ENCODE assay signal across 7 mouse cellular contexts in genomic region chr10:80494732-80495131, GRCm38 (mm10). TPM values are rescaled to one million over a fixed set of nuclear protein-coding genes. Genes with fewer than 3 reads are reported as not detected.
DNase-seq lines count a peak whose midpoint lies in the region; ATAC-seq and TF ChIP-seq lines count a peak whose summit lies in the region.

Onecut3 (plus strand) TSS chr10:80494835.

- peak; percentile 36 for ATAC-seq in kidney, postnatal 0 days (replicated peaks; ENCODE audit: low FRiP score, low read depth)
- peak; percentile 31; the same call in 1 of the 2 replicates for ATAC-seq in stomach, postnatal 0 days (ENCODE audit: low FRiP score, low TSS enrichment)

- WGBS in kidney, postnatal 0 days = 1% methylated on average over 35 of the region's 42 CpGs
- WGBS in stomach, postnatal 0 days = 0% methylated on average over 32 of the region's 42 CpGs

- DNase-seq in CD8-positive naive resting alpha-beta T cell, adult 2 months (ENCODE audit: low read depth in 2 of 2, low spot score in 2 of 2) = peak; percentile 21 to 43
- peak; percentile 61 for DNase-seq in ZHBTc4 (ENCODE audit: low read depth, low spot score)
- DNase-seq in gastrocnemius, postnatal 25 days = peak; percentile 24
- no peak for DNase-seq in kidney, postnatal 0 days (ENCODE audit: low spot score)
- DNase-seq in lung, postnatal 25 days (ENCODE audit: low spot score) = peak; percentile 32
- DNase-seq in stomach, postnatal 0 days (ENCODE audit: low spot score) = peak; percentile 60
- DNase-seq in c-Kit-positive CD71-positive TER-119-positive erythroid progenitor cells, embryonic 14.5 days (ENCODE audit: low spot score) = no peak

- H3K27me3 ChIP-seq in kidney, postnatal 0 days (ENCODE audit: insufficient read depth, low read length) = peaks cover 98% of the 10 kb centered on the region
- H3K27me3 ChIP-seq in stomach, postnatal 0 days (ENCODE audit: control insufficient read depth, insufficient read depth, low read length) = peaks cover 58% of the 10 kb centered on the region

- peak within 1 kb of the TSS; percentile 62 for H3K4me2 ChIP-seq in kidney, postnatal 0 days (ENCODE audit: low read length)
- H3K4me2 ChIP-seq in stomach, postnatal 0 days (replicated peaks; ENCODE audit: low read depth) = peak within 1 kb of the TSS; percentile 64

- TF ChIP-seq EP300 in stomach, postnatal 0 days (optimal IDR thresholded peaks at IDR 0.05) = no peak

- TF ChIP-seq CTCF in kidney, postnatal 0 days (IDR thresholded peaks at IDR 0.05; ENCODE audit: low read depth) = no peak
- TF ChIP-seq CTCF in stomach, postnatal 0 days (IDR thresholded peaks at IDR 0.05; ENCODE audit: low read depth) = 0 out of 2 replicates have a peak, but pooled peaks have one; percentile 15

- H3K9me3 ChIP-seq in kidney, postnatal 0 days (replicated peaks; ENCODE audit: low read length) = no peaks in the 10 kb centered on the region
- no peaks in the 10 kb centered on the region for H3K9me3 ChIP-seq in stomach, postnatal 0 days (ENCODE audit: control insufficient read depth, low read length)

- peaks cover 19% of the 10 kb centered on the region for H3K4me1 ChIP-seq in kidney, postnatal 0 days (replicated peaks; ENCODE audit: insufficient read depth, low read length)
- peaks cover 5% of the 10 kb centered on the region; the same call in 1 of the 2 replicates for H3K4me1 ChIP-seq in stomach, postnatal 0 days (replicated peaks; ENCODE audit: control insufficient read depth, insufficient read depth)

- H3K36me3 ChIP-seq in kidney, postnatal 0 days (ENCODE audit: insufficient read depth, low read length) = no peaks in the 10 kb centered on the region
- no peaks in the 10 kb centered on the region for H3K36me3 ChIP-seq in stomach, postnatal 0 days (ENCODE audit: control insufficient read depth, insufficient read depth, low read length)

- H3K9ac ChIP-seq in kidney, postnatal 0 days (ENCODE audit: low read depth, low read length) = 0 out of 2 replicates have a peak within 1 kb of the TSS, but pooled peaks have one; percentile 35
- peak within 1 kb of the TSS; percentile 31; the same call in 1 of the 2 replicates for H3K9ac ChIP-seq in stomach, postnatal 0 days (ENCODE audit: low read length)

- no peak within 1 kb of the TSS for H3K27ac ChIP-seq in kidney, postnatal 0 days
- no peak within 1 kb of the TSS for H3K27ac ChIP-seq in stomach, postnatal 0 days (replicated peaks)

- H3K4me3 ChIP-seq in kidney, postnatal 0 days (replicated peaks; ENCODE audit: low read depth, low read length) = peak within 1 kb of the TSS; percentile 33
- peak within 1 kb of the TSS; percentile 37 for H3K4me3 ChIP-seq in stomach, postnatal 0 days (ENCODE audit: low read depth, low read length)

RNA-seq across cellular contexts. Expression of gene Onecut3, which starts in this region (rescaled TPM):
- not detected for total RNA-seq in gastrocnemius, postnatal 25 days (2021)
- polyA plus RNA-seq in kidney, postnatal 0 days (2015; fragmentation: Nextera tagmentation; extraction: Ambion mirVana) = not detected in 2 replicates
- polyA plus RNA-seq in stomach, postnatal 0 days (2015; fragmentation: Nextera tagmentation; extraction: Ambion mirVana) = 0.01 and 0.02 TPM in 2 replicates

Comparison
In these comparisons a context has a peak if more than half of its experiments do, and no peak if none do; other contexts are left out.
1. Peak in DNase-seq in gastrocnemius, postnatal 25 days; RNA of the gene not detected or under 1 TPM.
2. Peak in ATAC-seq, H3K4me3 ChIP-seq, H3K9ac ChIP-seq and H3K4me2 ChIP-seq in kidney, postnatal 0 days; RNA of the gene not detected or under 1 TPM.
3. Peak in DNase-seq, ATAC-seq, H3K4me3 ChIP-seq, H3K9ac ChIP-seq and H3K4me2 ChIP-seq in stomach, postnatal 0 days; RNA of the gene not detected or under 1 TPM.
4. DNase-seq: peak in CD8-positive naive resting alpha-beta T cell, adult 2 months (2 of 2), ZHBTc4 (single experiment) and lung, postnatal 25 days (single experiment); none in kidney, postnatal 0 days (single experiment) and c-Kit-positive CD71-positive TER-119-positive erythroid progenitor cells, embryonic 14.5 days (single experiment).